Mouse (Mus musculus): ENCODE measurements at regions not wholly inside any gene's neighbourhood (a gene's known extent, or its start where the extent isn't known, plus 50 kb on each side); places are given as distances from the start of the nearest gene placed in this dataset.

GRCm38 (mm10) chr3:41319214-41319856 lies 236.2 kb upstream of the Jade1 start:
- H3K79me3 ChIP-seq (ENCODE audit: low read depth): no peaks in the 10 kb centered on the region
- no peak overlapping the region for H3K4me3 ChIP-seq (ENCODE audit: insufficient read depth, poor library complexity, severe bottlenecking)
- no peaks in the 10 kb centered on the region for H3K79me2 ChIP-seq (ENCODE audit: control insufficient read depth, insufficient read depth)
- H3K36me3 ChIP-seq (ENCODE audit: control insufficient read depth, insufficient read depth): no peaks in the 10 kb centered on the region
- H3ac ChIP-seq (ENCODE audit: control insufficient read depth, insufficient read length, low read depth): no peak overlapping the region
- H3K27me3 ChIP-seq (ENCODE audit: control insufficient read depth, insufficient read depth, insufficient read length): no peaks in the 10 kb centered on the region
- no peak for TF ChIP-seq CEBPB (IDR thresholded peaks at IDR 0.05; ENCODE audit: low read depth)
- no peak for TF ChIP-seq USF1 (IDR thresholded peaks at IDR 0.05; ENCODE audit: low read depth)
- no peak for TF ChIP-seq CTCF (IDR thresholded peaks at IDR 0.05; ENCODE audit: control insufficient read depth, insufficient read depth, insufficient read length)
- TF ChIP-seq MYOD1 (IDR thresholded peaks at IDR 0.05; ENCODE audit: control insufficient read depth, insufficient read length, low read depth): no peak
- no peak for TF ChIP-seq MYOG (IDR thresholded peaks at IDR 0.05; ENCODE audit: control insufficient read depth, extremely low read depth, insufficient read length)
- TF ChIP-seq MAX (IDR thresholded peaks at IDR 0.05): no peak
- TF ChIP-seq FOSL1 (IDR thresholded peaks at IDR 0.05; ENCODE audit: insufficient read depth, low read length, poor library complexity, severe bottlenecking): no peak

- Histone ChIP-seq H3K27me3 (ENCODE audit: control insufficient read depth, insufficient read depth, insufficient read length) (no peaks in the 10 kb centered on the region), H3K79me3 (ENCODE audit: low read depth) (no peaks in the 10 kb centered on the region), H3K4me3 (ENCODE audit: insufficient read depth, poor library complexity, severe bottlenecking) (no peak overlapping the region), H3ac (ENCODE audit: control insufficient read depth, insufficient read length, low read depth) (no peak overlapping the region), H3K36me3 (ENCODE audit: control insufficient read depth, insufficient read depth) (no peaks in the 10 kb centered on the region), H3K79me2 (ENCODE audit: control insufficient read depth, insufficient read depth) (no peaks in the 10 kb centered on the region)
- TF ChIP-seq FOSL1 (IDR thresholded peaks at IDR 0.05; ENCODE audit: insufficient read depth, low read length, poor library complexity, severe bottlenecking): no peak
- no peak for TF ChIP-seq USF1 (IDR thresholded peaks at IDR 0.05; ENCODE audit: low read depth)
- TF ChIP-seq CEBPB (IDR thresholded peaks at IDR 0.05; ENCODE audit: low read depth): no peak
- no peak for TF ChIP-seq MAX (IDR thresholded peaks at IDR 0.05)
- TF ChIP-seq MYOD1 (IDR thresholded peaks at IDR 0.05; ENCODE audit: control insufficient read depth, insufficient read length, low read depth): no peak
- TF ChIP-seq CTCF (IDR thresholded peaks at IDR 0.05; ENCODE audit: control insufficient read depth, insufficient read depth, insufficient read length): no peak
- TF ChIP-seq MYOG (IDR thresholded peaks at IDR 0.05; ENCODE audit: control insufficient read depth, extremely low read depth, insufficient read length): no peak
Measured at GRCm38 (mm10) chr3:41318232-41319131, 235.6 kb upstream of the Pgrmc2 start.

GRCm38 (mm10) chr3:41317170-41317569 lies 234.3 kb upstream of the Pgrmc2 start:
- TF ChIP-seq MYOG (IDR thresholded peaks at IDR 0.05; ENCODE audit: control insufficient read depth, extremely low read depth, insufficient read length): no peak
- no peaks in the 10 kb centered on the region for H3K79me2 ChIP-seq (ENCODE audit: control insufficient read depth, insufficient read depth)
- H3K27me3 ChIP-seq (ENCODE audit: control insufficient read depth, insufficient read depth, insufficient read length): no peaks in the 10 kb centered on the region
- no peaks in the 10 kb centered on the region for H3K36me3 ChIP-seq (ENCODE audit: control insufficient read depth, insufficient read depth)
- H3K4me3 ChIP-seq (ENCODE audit: insufficient read depth, poor library complexity, severe bottlenecking): no peak overlapping the region
- H3ac ChIP-seq (ENCODE audit: control insufficient read depth, insufficient read length, low read depth): no peak overlapping the region
- H3K79me3 ChIP-seq (ENCODE audit: low read depth): no peaks in the 10 kb centered on the region

- no peaks in the 10 kb centered on the region for H3K79me2 ChIP-seq (ENCODE audit: control insufficient read depth, insufficient read depth)
- no peak for TF ChIP-seq CTCF (IDR thresholded peaks at IDR 0.05; ENCODE audit: control insufficient read depth, insufficient read depth, insufficient read length)
- no peak for TF ChIP-seq MYOG (IDR thresholded peaks at IDR 0.05; ENCODE audit: control insufficient read depth, extremely low read depth, insufficient read length)
- no peak for TF ChIP-seq CEBPB (IDR thresholded peaks at IDR 0.05; ENCODE audit: low read depth)
- no peak for TF ChIP-seq USF1 (IDR thresholded peaks at IDR 0.05; ENCODE audit: low read depth)
- no peak for TF ChIP-seq FOSL1 (IDR thresholded peaks at IDR 0.05; ENCODE audit: insufficient read depth, low read length, poor library complexity, severe bottlenecking)
- TF ChIP-seq MAX (IDR thresholded peaks at IDR 0.05): no peak
- TF ChIP-seq MYOD1 (IDR thresholded peaks at IDR 0.05; ENCODE audit: control insufficient read depth, insufficient read length, low read depth): no peak
Measured at GRCm38 (mm10) chr3:41312492-41312891, 229.6 kb upstream of the Pgrmc2 start.

GRCm38 (mm10) chr3:41307400-41308028 lies 224.7 kb upstream of the Pgrmc2 start:
- H3K79me2 ChIP-seq (ENCODE audit: control insufficient read depth, insufficient read depth): no peaks in the 10 kb centered on the region
- H3K27me3 ChIP-seq (ENCODE audit: control insufficient read depth, insufficient read depth, insufficient read length): no peaks in the 10 kb centered on the region
- no peaks in the 10 kb centered on the region for H3K36me3 ChIP-seq (ENCODE audit: control insufficient read depth, insufficient read depth)
- no peaks in the 10 kb centered on the region for H3K79me3 ChIP-seq (ENCODE audit: low read depth)
- no peak for TF ChIP-seq MYOD1 (IDR thresholded peaks at IDR 0.05; ENCODE audit: control insufficient read depth, insufficient read length, low read depth)
- no peak for TF ChIP-seq MAX (IDR thresholded peaks at IDR 0.05)
- no peak for TF ChIP-seq FOSL1 (IDR thresholded peaks at IDR 0.05; ENCODE audit: insufficient read depth, low read length, poor library complexity, severe bottlenecking)
- TF ChIP-seq USF1 (IDR thresholded peaks at IDR 0.05; ENCODE audit: low read depth): no peak
- no peak for TF ChIP-seq CTCF (IDR thresholded peaks at IDR 0.05; ENCODE audit: control insufficient read depth, insufficient read depth, insufficient read length)
- no peak for TF ChIP-seq CEBPB (IDR thresholded peaks at IDR 0.05; ENCODE audit: low read depth)
- H3ac ChIP-seq (ENCODE audit: control insufficient read depth, insufficient read length, low read depth): no peak overlapping the region
- no peak overlapping the region for H3K4me3 ChIP-seq (ENCODE audit: insufficient read depth, poor library complexity, severe bottlenecking)

More at GRCm38 (mm10) chr3:41312492-41312891, 229.6 kb upstream of the Pgrmc2 start:
- Histone ChIP-seq H3K36me3 (ENCODE audit: control insufficient read depth, insufficient read depth) (no peaks in the 10 kb centered on the region), H3K79me3 (ENCODE audit: low read depth) (no peaks in the 10 kb centered on the region), H3ac (ENCODE audit: control insufficient read depth, insufficient read length, low read depth) (no peak overlapping the region), H3K27me3 (ENCODE audit: control insufficient read depth, insufficient read depth, insufficient read length) (no peaks in the 10 kb centered on the region), H3K4me3 (ENCODE audit: insufficient read depth, poor library complexity, severe bottlenecking) (no peak overlapping the region)

Data from C2C12 (cell line).